Mouse (Mus musculus): ENCODE measurements around the gene Haus3. TPM values are rescaled to one million over a fixed set of nuclear protein-coding genes. Genes with fewer than 3 reads are reported as not detected.
A peak's percentile ranks its signal among the peaks of the same experiment; 100 is the strongest.

Haus3 gene
- total RNA-seq, 2 experiments from 2014 or later = 2.7 to 2.8 TPM

GRCm38 (mm10) chr5:34119121-34119856, 50.0 kb downstream of the Haus3 start:
- DNase-seq (ENCODE audit: low spot score) = no peak

- DNase-seq (ENCODE audit: low spot score) = peak; percentile 5
Measured at GRCm38 (mm10) chr5:34105681-34106080, 63.6 kb downstream of the Haus3 start.

Other genes with a start within 250 kb of the Haus3 start
- gene Nelfa, start 233.1 kb downstream of the Haus3 start, total RNA-seq (2021) = 1 to 10 TPM; 6.7 to 7.1 TPM
- gene Gm1673, start 186.1 kb downstream of the Haus3 start, total RNA-seq (2021) = not detected
- gene Nat8l, start 173.5 kb downstream of the Haus3 start, total RNA-seq (2021) = under 1 TPM; 0.18 to 0.26 TPM
- under 1 TPM; 0.68 to 0.78 TPM for gene Poln, start 79 bp downstream of the Haus3 start, total RNA-seq (2021)
- 10 to 100 TPM; 24.5 to 25.4 TPM for gene Mxd4, start 18.2 kb upstream of the Haus3 start, total RNA-seq (2021)
- gene Zfyve28, start 118.9 kb upstream of the Haus3 start, total RNA-seq (2021) = under 1 TPM; 0.41 to 0.69 TPM
- gene Cfap99, start 119.1 kb upstream of the Haus3 start, total RNA-seq (2021) = not detected
- gene Rnf4, start 166.8 kb upstream of the Haus3 start, total RNA-seq (2021) = 10 to 100 TPM; 18.1 to 18.6 TPM
- 10 to 100 TPM; 14.6 to 15.2 TPM for gene Fam193a, start 200.4 kb upstream of the Haus3 start, total RNA-seq (2021)

All from gastrocnemius, adult 18-20 months (tissue).